In genomic region chr16:22508936-22509563, GRCm38 (mm10) we compare ENCODE assay signal across 12 mouse cellular contexts.
DNase-seq lines count a peak whose midpoint lies in the region; ATAC-seq and TF ChIP-seq lines count a peak whose summit lies in the region.
"Had no signal": no experiment of that assay in that cellular context is flagged by ENCODE, and none has a peak within 500 bp of the region (broad histone marks: within the 10 kb centered on the region; RNA-seq: fewer than 3 reads in every experiment).

No protein-coding gene starts in this region.

- peaks cover 11% of the 10 kb centered on the region for H3K4me1 ChIP-seq in forebrain, embryonic 13.5 days
- no peaks in the 10 kb centered on the region for H3K4me1 ChIP-seq in forebrain, embryonic 11.5 days (replicated peaks; ENCODE audit: control insufficient read depth, insufficient read depth, low read length)

- H3K27me3 ChIP-seq in forebrain, embryonic 13.5 days, result no peaks in the 10 kb centered on the region
- H3K27me3 ChIP-seq in forebrain, embryonic 11.5 days (ENCODE audit: control insufficient read depth, insufficient read depth, low read length), result no peaks in the 10 kb centered on the region
- H3K27me3 ChIP-seq: heart, embryonic 13.5 days; megakaryocyte, embryonic 14.5 days had no signal

- intact Hi-C loops in left cerebral cortex, adult 2 months (cut with DNase I), result loop anchor here (2.0 kb wide), 1 partner anchor 68 kb away; no protein-coding TSS in a partner anchor
- intact Hi-C loops in left cerebral cortex, postnatal 4 days (cut with DNase I), result no loop called here

- H3K4me2 ChIP-seq in forebrain, embryonic 13.5 days, result no peak overlapping the region
- H3K4me2 ChIP-seq in forebrain, embryonic 11.5 days (ENCODE audit: low read depth, low read length, severe bottlenecking), result no peak overlapping the region
- H3K4me2 ChIP-seq: heart, embryonic 13.5 days had no signal

- DNase-seq in forebrain, embryonic 11.5 days (ENCODE audit: low spot score), result no peak
- DNase-seq in left cerebral cortex, adult 2 months (ENCODE audit: extremely low spot score in 1 of 2, low spot score in 2 of 2), result no peak
- no peak for DNase-seq in left cerebral cortex, adult 18-20 months (ENCODE audit: low spot score in 2 of 2)
- peak; percentile 92 for DNase-seq in brain, adult 2 months (ENCODE audit: low read depth, low spot score)
- peak; percentile 59 for DNase-seq in left cerebral cortex, postnatal 4 days
- DNase-seq in thymus, postnatal 4 days, result no peak
- DNase-seq in cerebellum, adult 9-10 months, result no peak
- DNase-seq: spleen, adult 18-20 months had no signal

- no peak overlapping the region for H3K9ac ChIP-seq in forebrain, embryonic 13.5 days
- H3K9ac ChIP-seq in forebrain, embryonic 11.5 days (ENCODE audit: low read length), result no peak overlapping the region
- H3K9ac ChIP-seq: heart, embryonic 13.5 days; liver, embryonic 14.5 days had no signal

- peak; percentile 80; the same call in 1 of the 2 replicates for ATAC-seq in forebrain, embryonic 13.5 days
- no peak for ATAC-seq in forebrain, embryonic 11.5 days (replicated peaks; ENCODE audit: low FRiP score)

- no peaks in the 10 kb centered on the region for H3K9me3 ChIP-seq in forebrain, embryonic 13.5 days (replicated peaks)
- H3K9me3 ChIP-seq in forebrain, embryonic 11.5 days (ENCODE audit: control insufficient read depth, low read length), result no peaks in the 10 kb centered on the region

- no peak for TF ChIP-seq CTCF in left cerebral cortex, adult 2 months (IDR thresholded peaks at IDR 0.05)

- no peak overlapping the region for H3K27ac ChIP-seq in forebrain, embryonic 13.5 days
- H3K27ac ChIP-seq in forebrain, embryonic 11.5 days (ENCODE audit: low read depth, low read length), result no peak overlapping the region
- peak overlapping the region; percentile 29; the same call in 1 of the 2 replicates for H3K27ac ChIP-seq in left cerebral cortex, adult 2 months
- H3K27ac ChIP-seq: heart, embryonic 13.5 days; liver, embryonic 14.5 days had no signal

- no peaks in the 10 kb centered on the region for H3K36me3 ChIP-seq in forebrain, embryonic 13.5 days (ENCODE audit: poor library complexity, severe bottlenecking)
- H3K36me3 ChIP-seq in forebrain, embryonic 11.5 days (ENCODE audit: control insufficient read depth, insufficient read depth, low read length), result no peaks in the 10 kb centered on the region
- H3K36me3 ChIP-seq: heart, embryonic 13.5 days had no signal

- WGBS in forebrain, embryonic 13.5 days, result 70% methylated on average over 5 of the region's 5 CpGs
- WGBS in forebrain, embryonic 11.5 days, result 87% methylated on average over 5 of the region's 5 CpGs

- no peak overlapping the region for H3K4me3 ChIP-seq in forebrain, embryonic 13.5 days
- no peak overlapping the region for H3K4me3 ChIP-seq in forebrain, embryonic 11.5 days (ENCODE audit: low read depth, low read length)
- no peak overlapping the region for H3K4me3 ChIP-seq in left cerebral cortex, adult 2 months
- H3K4me3 ChIP-seq: heart, embryonic 13.5 days; megakaryocyte, embryonic 14.5 days had no signal

Comparison
In these comparisons a context has a peak if more than half of its experiments do, and no peak if none do; other contexts are left out.
1. DNase-seq: peak in brain, adult 2 months (single experiment) and left cerebral cortex, postnatal 4 days (single experiment); none in forebrain, embryonic 11.5 days (single experiment), left cerebral cortex, adult 2 months (0 of 2), left cerebral cortex, adult 18-20 months (0 of 2), thymus, postnatal 4 days (single experiment) and cerebellum, adult 9-10 months (single experiment).